Mouse (Mus musculus): ENCODE measurements at regions not wholly inside any gene's neighbourhood (a gene's known extent, or its start where the extent isn't known, plus 50 kb on each side); places are given as distances from the start of the nearest gene placed in this dataset.

DNA sequence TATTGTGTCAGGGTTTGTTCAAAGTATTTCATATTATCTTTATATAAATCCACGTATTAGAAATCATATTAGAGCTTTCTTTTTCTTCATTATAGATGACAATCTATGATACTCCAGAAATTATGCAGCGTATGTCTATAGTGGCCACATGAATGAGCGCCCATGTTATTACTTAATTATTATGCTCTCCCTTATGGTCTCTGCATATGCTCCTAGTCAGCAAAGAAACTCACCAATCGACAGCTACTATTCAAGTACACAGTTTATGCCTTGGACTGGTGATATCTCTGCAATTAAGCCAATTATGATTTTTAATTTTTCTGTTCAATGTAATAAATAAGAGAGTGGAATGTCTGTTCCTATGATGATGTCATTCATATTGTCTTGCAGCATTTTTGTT, 612.8 kb upstream of the Slit2 start:
- WGBS, result 89% methylated on average over 4 of the region's 4 CpGs
- Histone ChIP-seq H3K27me3 (ENCODE audit: control insufficient read depth, insufficient read depth, low read length) (no peaks in the 10 kb centered on the region), H3K9ac (ENCODE audit: low read length) (no peak overlapping the region), H3K4me3 (ENCODE audit: low read depth, low read length) (no peak overlapping the region), H3K4me2 (replicated peaks; ENCODE audit: low read depth) (no peak overlapping the region), H3K9me3 (ENCODE audit: control insufficient read depth, low read length) (no peaks in the 10 kb centered on the region), H3K27ac (replicated peaks) (no peak overlapping the region), H3K36me3 (ENCODE audit: control insufficient read depth, insufficient read depth, low read length) (no peaks in the 10 kb centered on the region), H3K4me1 (replicated peaks; ENCODE audit: control insufficient read depth, insufficient read depth) (no peaks in the 10 kb centered on the region)
- ATAC-seq (ENCODE audit: low FRiP score, low TSS enrichment) (no peak), DNase-seq (ENCODE audit: low spot score) (no peak)
- TF ChIP-seq CTCF (IDR thresholded peaks at IDR 0.05; ENCODE audit: low read depth) (no peak), EP300 (optimal IDR thresholded peaks at IDR 0.05) (no peak)

DNA sequence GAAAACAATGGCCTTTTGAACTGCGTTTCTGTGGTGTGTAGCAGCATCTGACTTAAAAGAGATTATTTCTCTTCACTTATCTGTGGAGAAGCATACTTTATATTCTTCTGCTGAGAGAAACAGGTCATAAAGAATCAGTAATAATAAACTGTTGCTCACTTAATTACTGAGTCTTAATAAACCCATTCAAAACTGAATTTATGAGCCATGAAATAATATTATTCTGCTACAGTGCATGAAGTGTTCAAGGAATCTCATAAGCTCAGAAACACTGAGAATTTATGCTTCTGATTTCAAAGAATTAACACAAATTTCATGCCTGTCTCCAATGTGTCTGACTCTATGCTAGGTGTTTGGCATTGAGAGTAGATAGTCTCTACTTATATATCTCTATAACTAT, 597.0 kb upstream of the Slit2 start:
- 71% methylated on average over 1 of the region's 1 CpGs for WGBS
- Histone ChIP-seq H3K4me2 (replicated peaks; ENCODE audit: low read depth) (no peak overlapping the region), H3K27me3 (ENCODE audit: control insufficient read depth, insufficient read depth, low read length) (no peaks in the 10 kb centered on the region), H3K27ac (replicated peaks) (no peak overlapping the region), H3K9me3 (ENCODE audit: control insufficient read depth, low read length) (no peaks in the 10 kb centered on the region), H3K4me3 (ENCODE audit: low read depth, low read length) (no peak overlapping the region), H3K4me1 (replicated peaks; ENCODE audit: control insufficient read depth, insufficient read depth) (no peaks in the 10 kb centered on the region), H3K36me3 (ENCODE audit: control insufficient read depth, insufficient read depth, low read length) (no peaks in the 10 kb centered on the region), H3K9ac (ENCODE audit: low read length) (no peak overlapping the region)
- DNase-seq (ENCODE audit: low spot score) (no peak), ATAC-seq (ENCODE audit: low FRiP score, low TSS enrichment) (no peak)
- TF ChIP-seq CTCF (IDR thresholded peaks at IDR 0.05; ENCODE audit: low read depth), result no peak
- no peak for TF ChIP-seq EP300 (optimal IDR thresholded peaks at IDR 0.05)

DNA sequence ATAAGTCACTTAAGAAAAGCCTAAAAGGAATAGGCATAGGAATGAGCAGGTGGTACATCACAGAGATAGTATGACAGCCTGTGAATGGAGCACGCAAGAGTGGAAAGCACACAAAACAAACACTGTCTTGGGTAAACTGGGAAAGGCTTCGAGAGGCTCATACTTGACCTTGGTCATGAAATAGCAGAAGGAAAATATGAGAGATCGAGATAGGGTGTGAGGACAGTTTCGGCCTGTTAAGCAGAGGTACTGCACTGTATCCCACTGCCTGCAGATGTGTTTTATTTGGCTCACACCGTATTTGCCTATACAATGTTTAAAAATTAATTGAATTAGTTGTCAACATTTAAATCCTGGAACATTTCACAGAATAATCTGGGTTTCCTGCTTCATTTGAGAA, 596.2 kb upstream of the Slit2 start:
- no peaks in the 10 kb centered on the region for H3K9me3 ChIP-seq (ENCODE audit: control insufficient read depth, low read length)
- ATAC-seq (ENCODE audit: low FRiP score, low TSS enrichment), result no peak
- no peaks in the 10 kb centered on the region for H3K27me3 ChIP-seq (ENCODE audit: control insufficient read depth, insufficient read depth, low read length)
- no peak overlapping the region for H3K4me3 ChIP-seq (ENCODE audit: low read depth, low read length)
- H3K9ac ChIP-seq (ENCODE audit: low read length), result no peak overlapping the region
- no peak for DNase-seq (ENCODE audit: low spot score)
- no peak for TF ChIP-seq CTCF (IDR thresholded peaks at IDR 0.05; ENCODE audit: low read depth)
- TF ChIP-seq EP300 (optimal IDR thresholded peaks at IDR 0.05), result no peak
- no peak overlapping the region for H3K4me2 ChIP-seq (replicated peaks; ENCODE audit: low read depth)
- no peak overlapping the region for H3K27ac ChIP-seq (replicated peaks)
- no peaks in the 10 kb centered on the region for H3K36me3 ChIP-seq (ENCODE audit: control insufficient read depth, insufficient read depth, low read length)
- 43% methylated on average over 5 of the region's 5 CpGs for WGBS
- H3K4me1 ChIP-seq (replicated peaks; ENCODE audit: control insufficient read depth, insufficient read depth), result no peaks in the 10 kb centered on the region

DNA sequence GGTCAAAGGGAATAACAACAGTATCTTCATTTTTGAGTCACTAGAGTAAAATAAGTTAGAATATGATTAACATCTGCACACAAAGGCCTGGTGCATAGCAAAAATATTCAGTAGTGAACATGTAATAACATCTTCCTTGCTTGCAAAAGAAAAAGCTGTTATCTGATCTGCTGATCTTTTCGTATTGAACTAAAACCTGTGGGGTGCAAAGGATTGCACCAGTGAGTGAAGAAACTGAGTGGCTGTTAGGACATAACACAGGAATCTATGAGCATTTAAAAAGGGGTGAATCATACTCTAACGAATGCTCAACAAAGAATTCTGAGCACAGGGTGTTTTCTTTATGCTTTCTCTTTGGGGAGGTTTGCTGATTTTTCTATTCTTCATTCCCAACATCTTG, 592.2 kb upstream of the Slit2 start:
- 70% methylated on average over 2 of the region's 2 CpGs for WGBS
- H3K36me3 ChIP-seq (ENCODE audit: control insufficient read depth, insufficient read depth, low read length), result no peaks in the 10 kb centered on the region
- H3K4me3 ChIP-seq (ENCODE audit: low read depth, low read length), result no peak overlapping the region
- no peak for DNase-seq (ENCODE audit: low spot score)
- no peaks in the 10 kb centered on the region for H3K9me3 ChIP-seq (ENCODE audit: control insufficient read depth, low read length)
- H3K27me3 ChIP-seq (ENCODE audit: control insufficient read depth, insufficient read depth, low read length), result no peaks in the 10 kb centered on the region
- H3K27ac ChIP-seq (replicated peaks), result no peak overlapping the region
- H3K4me2 ChIP-seq (replicated peaks; ENCODE audit: low read depth), result no peak overlapping the region
- no peak for TF ChIP-seq CTCF (IDR thresholded peaks at IDR 0.05; ENCODE audit: low read depth)
- TF ChIP-seq EP300 (optimal IDR thresholded peaks at IDR 0.05), result no peak
- no peaks in the 10 kb centered on the region for H3K4me1 ChIP-seq (replicated peaks; ENCODE audit: control insufficient read depth, insufficient read depth)
- ATAC-seq (ENCODE audit: low FRiP score, low TSS enrichment), result no peak
- H3K9ac ChIP-seq (ENCODE audit: low read length), result no peak overlapping the region

DNA sequence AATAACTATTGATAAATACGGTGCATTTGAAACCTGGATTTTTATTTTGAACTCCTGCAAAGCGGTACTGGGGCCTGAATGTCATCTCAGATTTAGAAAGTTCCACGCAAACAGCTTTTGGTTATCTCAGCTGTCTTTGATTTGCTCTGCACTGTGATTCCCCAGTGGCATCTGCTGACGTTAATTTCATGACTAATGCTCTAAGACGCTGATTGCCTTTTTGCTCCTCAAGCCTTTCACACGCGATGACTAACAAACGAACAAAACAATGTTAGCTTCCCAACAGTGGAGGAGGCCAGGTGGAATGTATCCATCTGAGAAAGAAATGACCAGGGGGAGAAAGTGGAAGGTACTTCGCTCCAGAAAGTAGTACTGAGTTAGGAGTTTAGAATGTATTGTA, 586.1 kb upstream of the Slit2 start:
- TF ChIP-seq CTCF (IDR thresholded peaks at IDR 0.05; ENCODE audit: low read depth), result no peak
- TF ChIP-seq EP300 (optimal IDR thresholded peaks at IDR 0.05), result no peak
- no peaks in the 10 kb centered on the region for H3K9me3 ChIP-seq (ENCODE audit: control insufficient read depth, low read length)
- no peak for DNase-seq (ENCODE audit: low spot score)

DNA sequence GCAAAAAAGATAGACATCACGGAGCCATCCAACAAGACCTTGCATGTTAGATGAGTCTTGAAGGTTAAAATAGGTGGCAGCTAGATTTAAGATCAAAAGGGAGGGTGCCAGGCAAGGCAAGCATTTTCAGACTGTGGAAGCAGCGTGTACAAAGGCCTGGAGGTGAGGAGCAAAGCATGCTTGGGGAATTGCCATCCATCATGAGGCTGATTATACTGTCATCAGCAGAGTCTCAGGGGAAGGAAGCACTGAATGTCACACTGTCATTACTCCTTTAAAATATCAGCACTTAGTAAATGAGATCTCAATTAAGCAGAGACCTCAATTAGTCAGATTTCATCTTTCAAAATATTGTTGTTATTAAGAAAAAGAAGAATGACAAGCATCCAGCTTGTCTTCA, 561.0 kb upstream of the Slit2 start:
- H3K4me1 ChIP-seq (replicated peaks; ENCODE audit: control insufficient read depth, insufficient read depth), result no peaks in the 10 kb centered on the region
- no peak for ATAC-seq (ENCODE audit: low FRiP score, low TSS enrichment)
- no peaks in the 10 kb centered on the region for H3K9me3 ChIP-seq (ENCODE audit: control insufficient read depth, low read length)
- DNase-seq (ENCODE audit: low spot score), result no peak
- no peak overlapping the region for H3K4me2 ChIP-seq (replicated peaks; ENCODE audit: low read depth)
- no peak overlapping the region for H3K4me3 ChIP-seq (ENCODE audit: low read depth, low read length)
- no peak overlapping the region for H3K27ac ChIP-seq (replicated peaks)
- TF ChIP-seq EP300 (optimal IDR thresholded peaks at IDR 0.05), result no peak
- no peak for TF ChIP-seq CTCF (IDR thresholded peaks at IDR 0.05; ENCODE audit: low read depth)
- 51% methylated on average over 2 of the region's 2 CpGs for WGBS
- H3K27me3 ChIP-seq (ENCODE audit: control insufficient read depth, insufficient read depth, low read length), result no peaks in the 10 kb centered on the region
- H3K36me3 ChIP-seq (ENCODE audit: control insufficient read depth, insufficient read depth, low read length), result no peaks in the 10 kb centered on the region
- H3K9ac ChIP-seq (ENCODE audit: low read length), result no peak overlapping the region

More for the DNA sequence above, 586.1 kb upstream of the Slit2 start:
- Histone ChIP-seq H3K27me3 (ENCODE audit: control insufficient read depth, insufficient read depth, low read length) (no peaks in the 10 kb centered on the region), H3K4me3 (ENCODE audit: low read depth, low read length) (no peak overlapping the region), H3K4me2 (replicated peaks; ENCODE audit: low read depth) (no peak overlapping the region), H3K9ac (ENCODE audit: low read length) (no peak overlapping the region), H3K4me1 (replicated peaks; ENCODE audit: control insufficient read depth, insufficient read depth) (no peaks in the 10 kb centered on the region), H3K36me3 (ENCODE audit: control insufficient read depth, insufficient read depth, low read length) (no peaks in the 10 kb centered on the region), H3K27ac (replicated peaks) (no peak overlapping the region)
- no peak for ATAC-seq (ENCODE audit: low FRiP score, low TSS enrichment)
- 66% methylated on average over 9 of the region's 9 CpGs for whole genome bisulfite sequencing
